ENCODE assay signal across 11 mouse cellular contexts in genomic region chr2:125249874-125250273, GRCm38 (mm10). TPM values are rescaled to one million over a fixed set of nuclear protein-coding genes. Genes with fewer than 3 reads are reported as not detected.
A peak's percentile ranks its signal among the peaks of the same experiment; 100 is the strongest.
DNase-seq lines count a peak whose midpoint lies in the region; ATAC-seq and TF ChIP-seq lines count a peak whose summit lies in the region.
"Had no signal": no experiment of that assay in that cellular context is flagged by ENCODE, and none has a peak within 500 bp of the region (broad histone marks: within the 10 kb centered on the region; RNA-seq: fewer than 3 reads in every experiment).

No protein-coding gene starts in this region.

- peaks cover 5% of the 10 kb centered on the region; the same call in 1 of the 2 replicates for H3K9me3 ChIP-seq in heart, embryonic 13.5 days
- H3K9me3 ChIP-seq in liver, embryonic 14.5 days (ENCODE audit: control insufficient read depth, low read length), result no peaks in the 10 kb centered on the region
- H3K9me3 ChIP-seq: midbrain, embryonic 15.5 days had no signal

- DNase-seq in heart, adult 18-20 months, result no peak
- DNase-seq in A20 (ENCODE audit: low read depth, low spot score), result peak; percentile 52
- DNase-seq in NIH3T3 (ENCODE audit: low read depth), result peak; percentile 13
- DNase-seq in liver, embryonic 14.5 days (ENCODE audit: low read depth in 3 of 3, low spot score in 3 of 3), result no peak
- no peak for DNase-seq in spleen, postnatal 36 days (ENCODE audit: low spot score in 2 of 2)
- no peak for DNase-seq in urinary bladder, postnatal 14 days (ENCODE audit: low spot score)
- DNase-seq: kidney, postnatal 25 days; left cerebral cortex, postnatal 4 days had no signal

- TF ChIP-seq CTCF in liver, embryonic 14.5 days (IDR thresholded peaks at IDR 0.05; ENCODE audit: low read depth), result peak; percentile 56

- peak overlapping the region; percentile 75 for H3K4me2 ChIP-seq in heart, embryonic 13.5 days
- peak overlapping the region; percentile 78 for H3K4me2 ChIP-seq in liver, embryonic 14.5 days (ENCODE audit: low read depth)
- H3K4me2 ChIP-seq: midbrain, embryonic 15.5 days had no signal

- peaks cover 33% of the 10 kb centered on the region for H3K4me1 ChIP-seq in heart, embryonic 13.5 days
- peaks cover 18 to 21% of the 10 kb centered on the region in 2 experiments for H3K4me1 ChIP-seq in liver, embryonic 14.5 days (replicated peaks; ENCODE audit: control insufficient read depth in 2 of 2, insufficient read depth in 2 of 2, low read length in 1 of 2)

- no peak overlapping the region for H3K4me3 ChIP-seq in heart, embryonic 13.5 days
- peak overlapping the region; percentile 76 to 88; a peak in 3 of 4 replicates for H3K4me3 ChIP-seq in liver, embryonic 14.5 days (ENCODE audit: insufficient read depth in 1 of 2, low read depth in 2 of 2, low read length in 2 of 2)
- H3K4me3 ChIP-seq: midbrain, embryonic 15.5 days had no signal

- H3K27me3 ChIP-seq in heart, embryonic 13.5 days (replicated peaks), result no peaks in the 10 kb centered on the region
- H3K27me3 ChIP-seq in liver, embryonic 14.5 days (ENCODE audit: control insufficient read depth, insufficient read depth, low read length), result no peaks in the 10 kb centered on the region
- H3K27me3 ChIP-seq: midbrain, embryonic 15.5 days had no signal

- WGBS in heart, embryonic 13.5 days, result 88% methylated on average over 4 of the region's 4 CpGs
- WGBS in liver, embryonic 14.5 days (ENCODE audit: insufficient replicate concordance), result 68% methylated on average over 4 of the region's 4 CpGs

- ATAC-seq in heart, embryonic 13.5 days (ENCODE audit: extremely low read depth, insufficient number of reproducible peaks, low FRiP score, low TSS enrichment), result no peak
- ATAC-seq in liver, embryonic 14.5 days (ENCODE audit: insufficient read depth), result no peak
- no peak for ATAC-seq in monocyte, adult 5-6 weeks (replicated peaks; ENCODE audit: insufficient number of reproducible peaks, low FRiP score, low TSS enrichment, poor library complexity, severe bottlenecking)
- ATAC-seq: midbrain, embryonic 15.5 days had no signal

- H3K36me3 ChIP-seq in heart, embryonic 13.5 days, result peaks cover 58% of the 10 kb centered on the region
- H3K36me3 ChIP-seq in liver, embryonic 14.5 days (replicated peaks; ENCODE audit: control insufficient read depth, insufficient read depth, low read depth), result peaks cover 53% of the 10 kb centered on the region

- no peak overlapping the region for H3K27ac ChIP-seq in heart, embryonic 13.5 days (replicated peaks)
- no peak overlapping the region for H3K27ac ChIP-seq in liver, embryonic 14.5 days
- H3K27ac ChIP-seq: midbrain, embryonic 15.5 days had no signal

- no peak for TF ChIP-seq EP300 in liver, embryonic 14.5 days (IDR thresholded peaks at IDR 0.05; ENCODE audit: low read depth)

- H3K9ac ChIP-seq in heart, embryonic 13.5 days, result no peak overlapping the region
- peak overlapping the region; percentile 87 for H3K9ac ChIP-seq in liver, embryonic 14.5 days (replicated peaks)
- H3K9ac ChIP-seq: midbrain, embryonic 15.5 days had no signal

RNA-seq across cellular contexts. Expression of gene Dut, which starts 2.9 kb away (rescaled TPM):
- polyA plus RNA-seq in heart, embryonic 13.5 days (2015; fragmentation: Nextera tagmentation; extraction: Ambion mirVana), result 113 and 127 TPM in 2 replicates
- total RNA-seq in heart, adult 18-20 months (2021), result 10 to 100 TPM; 31.9 to 32.5 TPM
- 50.9 and 89.0 TPM in 2 replicates for polyA plus RNA-seq in liver, embryonic 14.5 days (2012; rRNA removed)
- 138 and 154 TPM in 2 replicates for polyA plus RNA-seq in liver, embryonic 14.5 days (2014; fragmentation: Nextera tagmentation; extraction: Ambion mirVana)
- 9.1 to 14.2 TPM (median 11.6 TPM) in 3 replicates for total RNA-seq in monocyte, adult 5-6 weeks (2017)

Comparison
In these comparisons a context has a peak if more than half of its experiments do, and no peak if none do; other contexts are left out.
1. DNase-seq: peak in A20 (single experiment) and NIH3T3 (single experiment); none in heart, adult 18-20 months (0 of 2), liver, embryonic 14.5 days (0 of 3), spleen, postnatal 36 days (0 of 2) and urinary bladder, postnatal 14 days (single experiment).